ENCODE assay signal across 1 mouse cellular context in the genomic region with DNA sequence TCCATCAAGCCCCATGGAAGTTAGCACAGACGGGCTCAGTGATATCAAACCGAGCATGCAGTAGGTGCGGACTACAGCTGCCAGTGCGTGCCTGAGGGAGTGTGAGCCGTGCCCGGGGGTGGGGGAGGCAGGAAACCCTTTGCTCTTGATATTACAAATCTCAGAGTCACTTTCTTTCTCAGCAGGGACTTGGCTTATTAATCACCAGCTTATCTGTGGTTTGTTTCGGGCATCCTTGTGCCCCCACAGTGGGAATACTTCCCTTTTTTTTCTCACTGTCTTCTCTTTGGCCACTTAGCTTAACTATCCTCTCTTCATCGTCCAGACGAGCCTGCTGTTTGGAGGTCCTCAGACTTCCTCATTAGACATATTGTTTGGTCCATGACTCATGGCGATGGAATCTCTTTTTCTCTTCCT.
A peak's percentile ranks its signal among the peaks of the same experiment; 100 is the strongest.
TF ChIP-seq lines count a peak whose summit lies in the region.

No protein-coding gene starts in this region.

TF ChIP-seq in MEL, 35 proteins besides CTCF, POLR2A, EP300 and RAD21 (continued from another document):
- TF ChIP-seq MAZ (IDR thresholded peaks at IDR 0.05; ENCODE audit: low read depth, low read length) (peak; percentile 68; the same call in 1 of the 2 replicates), RCOR1 (IDR thresholded peaks at IDR 0.05; ENCODE audit: low read depth, low read length) (peak; percentile 65), TAL1 (IDR thresholded peaks at IDR 0.05; ENCODE audit: low read length) (0 out of 2 replicates have a peak, but pooled peaks have one; percentile 23), ZNF384 (IDR thresholded peaks at IDR 0.05; ENCODE audit: low read depth, low read length) (peak; percentile 68)
